Mouse (Mus musculus) gastrocnemius, postnatal 14 days (tissue): ENCODE measurements at regions not wholly inside any gene's neighbourhood (a gene's known extent, or its start where the extent isn't known, plus 50 kb on each side); places are given as distances from the start of the nearest gene placed in this dataset.

Experiments
- DNase-seq: peaks from one replicate; pipeline ENCODE4 v3.0.0; 2021; ENCODE audit warnings: mixed read lengths
- intact Hi-C: fragments of 180-260 bp; cut with DNase I; formaldehyde crosslinking; loops from one replicate; pipeline ENCODE4 v1.15.1; 2025; ENCODE audit warnings: low total_unique reads

- intact Hi-C loops, result no loop called here
- DNase-seq, result no peak
Observed at GRCm38 (mm10) chr1:57265012-57265760, 112.2 kb upstream of the 1700066M21Rik start.

GRCm38 (mm10) chr1:57266695-57267094 lies 110.7 kb upstream of the 1700066M21Rik start:
- intact Hi-C loops, result no loop called here
- no peak for DNase-seq

- intact Hi-C loops, result no loop called here
- DNase-seq, result no peak
Observed at GRCm38 (mm10) chr1:57267851-57268250, 109.6 kb upstream of the 1700066M21Rik start.

GRCm38 (mm10) chr1:57269679-57270354 lies 107.6 kb upstream of the 1700066M21Rik start:
- intact Hi-C loops, result no loop called here
- DNase-seq, result peak; percentile 69

DNA sequence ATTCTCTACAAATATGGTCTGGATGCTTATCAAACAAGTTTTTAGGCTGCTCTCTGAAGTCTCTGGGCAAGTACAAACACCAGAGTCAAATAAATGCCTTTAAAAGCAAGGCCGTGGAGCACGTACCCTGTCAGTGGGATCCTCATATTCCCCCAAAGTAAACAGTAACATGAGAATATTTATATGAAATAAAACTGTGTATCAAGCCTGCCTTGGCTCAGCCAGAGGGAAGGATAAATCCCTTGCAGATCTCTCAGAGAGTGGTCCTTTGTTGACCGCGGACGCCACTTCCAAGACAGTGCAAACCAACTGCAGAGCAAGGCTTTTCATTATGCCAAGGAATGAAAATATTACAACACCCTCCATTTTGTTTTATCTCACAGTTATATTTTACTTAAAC lies 104.8 kb upstream of the 1700066M21Rik start:
- DNase-seq, result no peak
- intact Hi-C loops, result no loop called here

- intact Hi-C loops, result no loop called here
- DNase-seq, result no peak
Observed at GRCm38 (mm10) chr1:57281549-57281948, 95.9 kb upstream of the 1700066M21Rik start.

GRCm38 (mm10) chr1:57296186-57296585 lies 81.2 kb upstream of the 1700066M21Rik start:
- no peak for DNase-seq
- intact Hi-C loops, result no loop called here

DNA sequence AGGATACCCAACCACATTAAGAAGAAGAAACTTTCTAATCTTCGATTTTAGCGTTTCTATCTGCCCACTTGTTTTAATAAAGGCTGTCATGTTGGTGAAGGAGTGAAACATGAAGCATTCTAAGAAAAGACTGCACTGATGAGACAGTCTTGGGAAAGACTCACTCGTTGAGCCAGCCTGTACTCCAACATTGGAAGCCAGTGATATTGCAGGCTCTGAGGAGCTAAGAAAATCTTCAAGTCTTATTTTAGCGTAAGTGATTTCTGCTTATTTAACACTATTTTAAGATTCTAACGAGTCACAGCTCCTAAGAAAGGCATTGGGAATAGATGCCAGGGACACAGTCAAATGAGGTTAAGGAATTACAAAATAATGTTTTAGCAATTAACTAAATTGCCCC lies 78.9 kb upstream of the 1700066M21Rik start:
- DNase-seq, result no peak
- intact Hi-C loops, result no loop called here

- intact Hi-C loops, result no loop called here
- no peak for DNase-seq
Observed at GRCm38 (mm10) chr1:57301260-57301979, 76.0 kb upstream of the 1700066M21Rik start.

- intact Hi-C loops, result no loop called here
- DNase-seq, result no peak
Observed at GRCm38 (mm10) chr1:57301980-57302331, 75.5 kb upstream of the 1700066M21Rik start.

- intact Hi-C loops, result no loop called here
- DNase-seq, result no peak
Observed at GRCm38 (mm10) chr1:57304757-57305156, 72.7 kb upstream of the 1700066M21Rik start.

DNA sequence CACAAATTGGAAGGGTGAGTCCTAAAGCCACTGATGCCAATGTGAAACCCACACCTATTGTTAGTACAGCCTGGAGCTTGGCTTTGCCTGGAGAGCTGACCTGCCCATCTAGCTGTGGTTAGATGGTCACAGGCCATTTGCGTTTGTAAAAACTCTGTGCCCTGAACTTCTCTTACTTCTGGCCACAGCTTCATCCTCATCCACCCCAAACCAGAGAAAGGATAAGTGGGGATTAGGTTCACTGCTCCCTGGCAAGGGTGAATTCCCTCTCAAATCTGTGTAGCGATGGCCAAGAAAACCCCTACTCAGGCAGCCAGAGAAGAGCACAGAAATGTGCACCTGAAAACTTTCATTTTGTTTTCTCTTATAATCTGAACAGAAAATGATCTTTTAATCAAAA lies 54.9 kb upstream of the 1700066M21Rik start:
- DNase-seq, result no peak
- intact Hi-C loops, result no loop called here

DNA sequence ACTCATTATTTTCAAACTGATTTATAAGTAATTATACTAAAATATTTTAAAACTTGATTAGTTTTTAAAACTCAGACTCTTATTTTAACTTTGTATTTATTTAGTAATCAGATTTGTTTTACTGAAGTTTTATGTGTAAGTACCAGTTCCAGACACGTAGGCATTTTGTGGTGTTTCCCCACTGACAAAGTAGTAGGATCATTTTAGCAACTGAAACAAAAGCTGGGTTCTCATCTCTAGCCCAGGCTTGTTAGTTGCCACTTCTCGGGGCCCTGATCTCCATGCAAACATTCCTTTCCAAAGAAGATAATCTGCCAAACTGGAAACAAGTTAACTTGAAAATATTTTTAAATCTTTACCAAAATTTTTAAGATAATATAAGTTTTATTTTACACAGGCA lies 54.3 kb upstream of the 1700066M21Rik start:
- intact Hi-C loops, result no loop called here
- DNase-seq, result no peak

- intact Hi-C loops, result no loop called here
- no peak for DNase-seq
Observed at GRCm38 (mm10) chr1:57325585-57326165, 51.7 kb upstream of the 1700066M21Rik start.
